Mouse (Mus musculus) adrenal gland, adult 2 months (tissue): ENCODE measurements around the gene Slc26a9. TPM values are rescaled to one million over a fixed set of nuclear protein-coding genes. Genes with fewer than 3 reads are reported as not detected.

Experiments
- DNase-seq: peaks from one replicate; pipeline ENCODE4 v3.0.0; 2021
- long read RNA-seq: library from polyadenylated mRNA; stranded (forward); transcript quantifications from one replicate; pipeline ENCODE4 v2.0.0, GENCODE M21; 2021
- polyA plus RNA-seq: library from polyadenylated mRNA; depleted of rRNA; stranded (reverse); fragments of >200 nt; gene quantifications from 2 replicates; pipeline ENCODE4 v1.2.3, GENCODE M21; 2012; rRNA removed
- total RNA-seq, 2 experiments: library from RNA; stranded (reverse); gene quantifications; 2 replicates each; pipeline ENCODE4 v1.2.3; 2021

The Slc26a9 gene
- under 1 TPM in 1 of 2 experiments, not detected in 1; 0.12 TPM for total RNA-seq
- 0.15 and 0.18 TPM in 2 replicates for polyA plus RNA-seq
- long read RNA-seq = 0 reads

GRCm38 (mm10) chr1:131743868-131744464, at the start of gene Slc26a9:
Gene Slc26a9, plus strand, starts transcription at chr1:131744022.
- DNase-seq = no peak

GRCm38 (mm10) chr1:131695308-131695707, 48.5 kb upstream of the Slc26a9 start:
- DNase-seq = no peak

- no peak for DNase-seq
Measured at GRCm38 (mm10) chr1:131696325-131696724, 47.5 kb upstream of the Slc26a9 start.

- no peak for DNase-seq
Measured at GRCm38 (mm10) chr1:131698770-131699169, 45.1 kb upstream of the Slc26a9 start.

- DNase-seq = no peak
Measured at GRCm38 (mm10) chr1:131699642-131700041, 44.2 kb upstream of the Slc26a9 start.

GRCm38 (mm10) chr1:131700447-131700846, 43.4 kb upstream of the Slc26a9 start:
- no peak for DNase-seq

- DNase-seq = no peak
Measured at GRCm38 (mm10) chr1:131701391-131701790, 42.4 kb upstream of the Slc26a9 start.

GRCm38 (mm10) chr1:131702094-131702766, 41.6 kb upstream of the Slc26a9 start:
- DNase-seq = no peak

- DNase-seq = no peak
Measured at GRCm38 (mm10) chr1:131703482-131703881, 40.3 kb upstream of the Slc26a9 start.

- DNase-seq = peak; percentile 60
Measured at GRCm38 (mm10) chr1:131708338-131708737, 35.5 kb upstream of the Slc26a9 start.

GRCm38 (mm10) chr1:131711518-131711917, 32.3 kb upstream of the Slc26a9 start:
- no peak for DNase-seq

GRCm38 (mm10) chr1:131712386-131712785, 31.4 kb upstream of the Slc26a9 start:
- peak; percentile 86 for DNase-seq

GRCm38 (mm10) chr1:131714388-131715337, 29.2 kb upstream of the Slc26a9 start:
- peak; percentile 61 for DNase-seq

- no peak for DNase-seq
Measured at GRCm38 (mm10) chr1:131718952-131719694, 24.7 kb upstream of the Slc26a9 start.

GRCm38 (mm10) chr1:131721989-131722388, 21.8 kb upstream of the Slc26a9 start:
- DNase-seq = no peak

GRCm38 (mm10) chr1:131723549-131723948, 20.3 kb upstream of the Slc26a9 start:
- no peak for DNase-seq

GRCm38 (mm10) chr1:131726586-131726985, 17.2 kb upstream of the Slc26a9 start:
- DNase-seq = peak; percentile 66

GRCm38 (mm10) chr1:131730639-131731437, 13.0 kb upstream of the Slc26a9 start:
- DNase-seq = no peak

GRCm38 (mm10) chr1:131733474-131734180, 10.2 kb upstream of the Slc26a9 start:
- no peak for DNase-seq

- DNase-seq = peak; percentile 25
Measured at GRCm38 (mm10) chr1:131734657-131735273, 9.1 kb upstream of the Slc26a9 start.
